Mouse (Mus musculus) cerebellum, postnatal 25 days (tissue): ENCODE results near the gene Spag17.

Experiments used
- DNase-seq, 2 experiments: peaks; one replicate each; pipeline ENCODE4 v3.0.0; 2021; ENCODE audit warnings: mixed read lengths in 2 of 2

The Spag17 gene

GRCm38 (mm10) chr3:99965863-99966262, 80.7 kb downstream of the Spag17 start:
- no peak for DNase-seq

DNA sequence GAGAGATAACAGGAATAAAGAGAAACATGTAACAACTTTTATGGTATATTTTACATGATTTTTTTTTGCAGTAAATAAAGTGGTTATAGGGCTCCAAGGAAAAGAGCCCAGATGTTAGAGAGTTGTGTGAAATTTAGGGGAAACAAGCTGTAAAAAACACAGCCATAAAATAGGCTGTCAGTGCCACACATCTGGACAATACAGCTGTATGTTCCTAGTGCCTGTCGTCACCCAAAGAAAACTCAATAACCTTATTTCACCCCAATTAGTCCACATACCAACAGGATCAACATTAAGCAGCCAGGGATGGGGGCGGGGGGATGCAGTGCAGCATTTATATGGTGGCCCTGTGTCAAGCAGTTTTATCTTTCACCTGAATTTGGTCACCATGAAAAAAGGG, 81.1 kb downstream of the Spag17 start:
- DNase-seq = no peak

DNA sequence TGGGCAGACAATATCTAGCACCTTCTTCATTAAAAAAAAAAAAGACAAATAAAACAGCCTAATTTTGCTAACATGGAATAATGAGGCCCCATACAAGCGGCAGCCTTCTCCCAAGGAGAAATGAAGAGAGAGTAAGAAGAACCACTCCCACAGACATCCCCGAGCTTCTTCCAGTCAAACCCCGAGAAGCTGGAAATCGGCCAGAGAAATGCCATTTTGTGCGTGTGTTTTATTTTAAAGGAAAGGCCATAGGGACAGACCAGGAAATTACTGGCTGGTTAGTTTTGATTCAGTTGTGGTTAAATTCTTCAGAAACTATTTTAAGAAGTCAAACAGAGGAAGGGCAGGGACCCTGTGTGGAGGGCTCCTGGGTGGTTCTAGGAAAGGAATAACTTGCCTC, 85.6 kb downstream of the Spag17 start:
- DNase-seq = peak; percentile 17 to 42

- no peak for DNase-seq
These were observed 95.8 kb downstream of the Spag17 start for GRCm38 (mm10) chr3:99981046-99981445.

DNA sequence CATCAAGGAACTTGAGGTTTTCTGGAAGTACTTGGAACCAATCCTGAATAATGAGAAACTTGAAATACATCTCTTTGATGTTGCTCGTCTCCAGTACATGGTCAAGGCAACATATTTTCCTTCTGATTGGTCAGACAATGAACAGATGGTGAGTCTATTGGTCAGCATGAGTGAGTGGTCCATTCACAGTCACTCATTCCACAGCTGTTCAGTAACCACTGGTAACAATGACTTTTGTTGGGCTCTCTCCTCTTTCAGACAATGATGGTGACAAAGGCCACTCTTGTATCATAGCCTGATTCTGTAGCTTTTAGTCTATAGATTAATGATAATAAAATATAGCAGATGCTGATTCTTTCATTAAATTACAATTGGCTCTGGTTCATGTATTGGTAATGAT, 119.5 kb downstream of the Spag17 start:
- no peak for DNase-seq

GRCm38 (mm10) chr3:100009807-100010206, 124.6 kb downstream of the Spag17 start:
- peak; percentile 18 to 48 for DNase-seq

- no peak for DNase-seq
These were observed 128.9 kb downstream of the Spag17 start for GRCm38 (mm10) chr3:100014110-100014509.

- DNase-seq = peak in 1 of 2 experiments; percentile 21
These were observed 146.1 kb downstream of the Spag17 start for GRCm38 (mm10) chr3:100031291-100031690.

- no peak for DNase-seq
These were observed 147.8 kb downstream of the Spag17 start for GRCm38 (mm10) chr3:100032969-100033368.

DNA sequence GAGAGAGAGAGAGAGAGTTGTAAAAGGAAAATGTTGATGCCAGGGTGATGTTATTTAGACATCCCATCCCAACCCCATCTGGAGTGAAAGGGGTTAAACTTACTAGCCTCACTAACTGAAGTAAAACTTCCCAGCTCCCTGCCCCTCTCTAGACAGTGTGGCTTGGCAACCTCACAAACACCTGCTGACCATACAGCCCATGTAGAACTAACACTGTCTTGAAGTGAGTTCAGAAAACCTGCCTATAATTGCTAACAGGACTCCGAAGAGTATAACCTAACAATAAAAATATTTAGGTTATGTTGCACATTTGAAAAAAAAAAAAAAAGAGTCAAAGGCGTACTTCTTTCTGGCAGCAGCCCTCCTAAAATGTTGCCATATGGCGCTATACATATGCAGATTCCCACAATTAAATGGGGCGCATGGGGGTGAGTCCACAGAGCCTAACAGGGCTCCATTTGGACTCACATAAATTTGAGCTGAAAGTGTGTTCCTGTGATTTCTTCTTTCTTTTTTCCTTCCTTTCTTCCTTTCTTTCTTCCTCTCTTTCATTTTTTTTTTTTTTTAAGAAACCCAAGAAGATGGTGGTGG, 149.3 kb downstream of the Spag17 start:
- no peak for DNase-seq

DNA sequence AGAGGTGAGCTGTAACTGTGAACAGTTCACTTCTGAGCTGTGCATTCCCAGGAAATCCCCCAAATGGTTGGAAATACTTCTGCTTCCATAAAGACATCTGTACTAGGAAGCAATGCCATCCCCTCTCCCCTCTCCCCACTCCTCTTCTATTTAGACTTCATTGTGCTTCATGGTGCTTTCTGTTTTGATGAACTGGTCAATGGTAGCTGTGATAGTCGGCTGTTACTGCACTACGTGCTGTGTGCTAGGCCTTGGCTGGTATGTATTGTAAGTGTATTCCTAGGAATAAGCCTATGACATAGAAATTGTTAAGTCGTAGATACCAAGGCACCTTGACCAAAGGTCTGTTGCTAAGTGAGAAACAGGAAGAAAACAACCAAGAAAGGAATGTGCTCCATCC, 149.9 kb downstream of the Spag17 start:
- DNase-seq = no peak

- no peak for DNase-seq
These were observed 151.6 kb downstream of the Spag17 start for GRCm38 (mm10) chr3:100036846-100037245.

GRCm38 (mm10) chr3:100074406-100074805, 189.2 kb downstream of the Spag17 start:
- DNase-seq = peak; percentile 29 to 49

DNA sequence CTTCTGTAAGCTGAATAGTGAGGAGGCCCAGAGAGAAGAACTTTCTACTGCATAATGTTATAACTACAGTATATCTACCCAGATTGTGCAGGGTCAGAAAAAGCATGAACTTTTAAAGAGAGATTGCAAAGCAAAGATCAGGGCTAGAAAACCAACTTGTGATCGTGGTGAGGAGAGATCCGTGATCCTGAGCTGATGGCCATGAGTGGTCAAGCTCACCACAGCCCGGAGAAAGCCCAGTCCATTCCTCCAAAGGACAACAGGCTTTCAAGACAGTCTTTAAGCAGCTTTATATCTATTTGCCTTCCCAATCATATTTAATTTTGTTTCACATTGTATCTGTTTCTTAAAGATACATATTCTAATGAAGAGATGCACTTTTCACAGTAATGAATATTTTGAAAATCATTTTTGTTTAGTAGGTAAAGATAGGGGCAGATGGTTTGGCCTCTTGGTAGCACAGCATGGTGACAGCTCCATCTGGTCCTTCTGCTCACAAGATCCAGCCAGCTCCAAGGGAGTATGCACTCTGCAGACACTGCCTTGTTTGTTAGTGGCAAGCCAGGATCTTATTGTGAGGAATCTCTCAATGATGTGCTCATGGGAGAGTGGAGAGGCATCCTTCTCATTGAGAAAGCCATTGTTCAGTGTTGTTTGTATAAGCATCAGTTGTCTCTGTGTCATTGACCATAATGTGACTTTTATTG, 217.3 kb downstream of the Spag17 start:
- peak; percentile 85 to 88 for DNase-seq

DNA sequence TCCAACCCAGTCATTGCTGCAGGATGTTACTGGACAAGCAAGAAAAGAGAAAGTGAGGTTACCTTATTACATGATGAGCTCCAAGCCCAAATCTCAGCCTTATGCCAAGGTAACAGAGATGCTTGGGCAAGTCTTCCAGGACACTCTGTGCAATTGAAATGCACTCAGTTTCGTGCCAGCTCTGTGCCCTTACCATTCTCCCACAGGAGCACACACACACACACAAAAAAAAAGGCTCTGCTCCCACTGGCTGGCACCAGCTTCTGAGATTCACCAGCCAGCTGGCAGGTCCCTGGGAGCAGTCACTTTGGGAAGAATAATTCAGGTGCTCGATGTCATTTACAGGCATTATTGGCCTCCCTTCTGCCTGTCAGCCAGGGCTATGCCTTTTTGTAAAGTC, 221.5 kb downstream of the Spag17 start:
- DNase-seq = peak; percentile 77 to 82

DNA sequence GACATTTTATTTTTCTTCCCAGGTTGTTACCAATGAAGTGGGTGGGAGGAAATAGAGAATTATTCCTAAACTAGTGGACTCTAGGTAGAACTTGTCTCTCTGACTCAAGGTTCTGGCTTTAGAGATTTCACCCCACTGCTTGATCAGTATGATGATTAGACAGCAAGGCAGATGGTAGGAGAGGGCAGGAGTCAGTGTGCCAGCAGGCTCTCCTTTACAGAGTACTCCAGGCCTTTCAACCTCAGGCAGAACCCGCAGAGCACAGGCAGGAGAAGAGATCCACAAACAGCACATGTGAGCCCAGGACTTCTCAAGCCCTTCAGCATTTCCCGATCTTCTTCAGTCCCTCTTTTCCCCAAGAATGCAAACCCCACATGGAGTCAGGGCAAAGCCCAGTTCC, 233.5 kb downstream of the Spag17 start:
- peak; percentile 29 to 49 for DNase-seq

DNA sequence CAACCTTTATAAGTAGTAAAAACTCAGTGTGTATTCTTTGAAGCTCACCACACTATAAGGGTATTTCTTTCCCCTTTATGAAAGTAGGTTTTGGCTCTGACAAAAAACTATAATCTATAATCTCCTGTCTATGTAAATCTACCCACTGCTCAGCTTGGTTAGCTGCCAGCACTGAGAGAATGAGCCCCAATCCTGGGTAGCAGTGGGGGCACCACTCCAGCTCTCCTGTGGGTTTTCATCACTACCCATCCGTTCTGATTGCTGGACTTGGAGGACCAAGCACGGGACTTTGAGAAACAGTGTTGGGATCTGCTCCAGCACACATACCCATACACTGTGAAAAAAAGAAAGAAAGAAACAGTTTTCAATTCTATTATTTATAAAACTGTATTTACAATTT, 236.8 kb downstream of the Spag17 start:
- DNase-seq = peak; percentile 59 to 75

- DNase-seq = no peak
These were observed 237.2 kb downstream of the Spag17 start for GRCm38 (mm10) chr3:100122445-100122844.

- no peak for DNase-seq
These were observed 275.7 kb downstream of the Spag17 start for GRCm38 (mm10) chr3:100160682-100161445.

GRCm38 (mm10) chr3:100161665-100162314, 276.6 kb downstream of the Spag17 start:
- DNase-seq = no peak

DNA sequence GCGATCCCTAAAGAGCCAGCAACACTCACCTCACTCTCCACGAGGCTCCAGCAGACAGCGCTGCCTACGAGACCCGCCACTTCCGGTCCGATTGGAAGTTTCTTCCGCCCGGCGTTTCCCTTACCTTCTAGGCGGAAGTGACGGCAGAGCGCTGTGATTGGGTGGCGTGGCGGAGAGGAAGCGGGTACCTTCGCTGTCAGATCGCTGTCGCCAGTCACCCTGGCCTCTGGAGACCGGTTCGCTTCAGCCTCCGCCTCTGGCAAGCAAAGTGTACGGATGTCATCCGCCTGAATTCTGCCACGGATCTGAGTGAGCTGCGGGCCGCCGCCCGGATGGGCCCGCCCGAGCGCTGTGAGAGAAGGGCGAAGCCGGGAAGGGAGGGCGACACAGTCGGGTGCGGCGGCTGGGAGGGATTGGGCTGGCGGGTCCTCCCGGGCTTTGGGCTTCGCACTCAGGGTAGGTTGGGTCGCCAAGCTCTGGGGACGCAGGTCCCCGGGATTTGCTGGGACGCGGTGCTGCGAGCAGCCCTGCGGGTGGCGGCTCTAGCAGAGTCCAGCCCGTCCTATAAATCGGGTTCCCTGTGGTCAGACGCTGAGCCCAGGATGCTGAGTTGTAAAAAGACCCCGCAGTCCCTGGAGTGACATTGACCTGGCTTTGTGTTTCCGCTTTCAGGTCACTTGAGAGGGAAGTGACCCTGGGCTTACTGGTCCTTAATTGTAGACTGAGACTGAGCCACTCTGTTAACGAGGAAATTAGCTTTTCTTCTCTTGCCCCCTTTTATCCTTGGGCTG, 277.3 kb downstream of the Spag17 start, which contains the start of the genes Gdap2 and Wdr3:
Gene Gdap2 (plus strand): TSS at position 67 of the 791 bp plus-strand sequence.
Gene Wdr3 (minus strand): TSS at position 93 of the 791 bp plus-strand sequence.
- DNase-seq = peak; percentile 93 to 95

DNA sequence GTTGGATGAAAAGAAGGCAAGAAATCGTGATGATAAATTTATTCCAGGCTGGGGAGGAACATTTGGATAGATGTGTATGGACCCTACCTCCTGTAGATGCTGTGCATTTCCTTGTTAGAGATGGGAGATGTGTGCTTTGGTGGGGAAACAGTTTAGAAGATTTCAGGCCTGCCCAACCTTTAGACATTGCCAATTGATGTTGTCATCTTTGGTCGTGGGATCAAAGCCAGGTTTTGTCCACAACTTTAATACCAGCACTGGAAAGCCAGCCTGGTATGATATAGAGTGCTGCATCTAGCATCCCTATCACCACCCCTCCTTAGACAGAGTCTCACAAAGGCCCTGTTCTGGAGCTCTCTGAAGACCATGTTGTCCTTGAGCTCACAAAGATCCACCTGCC, 278.4 kb downstream of the Spag17 start:
- DNase-seq = peak in 1 of 2 experiments; percentile 13
